Mouse (Mus musculus) E14TG2a.4 (cell line): Measurements from ENCODE around the gene Rbfox1.

ENCODE experiments used
- CTCF ChIP-seq: conservative IDR thresholded peaks from 2 replicates; pipeline ENCODE4 v1.5.1; 2014; ENCODE audit warnings: low read length
- NANOG ChIP-seq: IDR thresholded peaks from 2 replicates; pipeline ENCODE4 v1.6.1; 2014; ENCODE audit warnings: borderline replicate concordance, low read length, mixed read lengths

- no peak for TF ChIP-seq CTCF
- TF ChIP-seq NANOG: peak; percentile 34; the same call in 1 of the 2 replicates
Measured at GRCm38 (mm10) chr16:7433296-7433695, 1548.1 kb downstream of the Rbfox1 start.
